Mouse (Mus musculus) spleen, adult 2 months (tissue): ENCODE data around the gene Ireb2.

Experiments used
- CTCF ChIP-seq: fragments of 200-500 bp; IDR thresholded peaks from 2 replicates; pipeline ENCODE4 v1.5.1; 2011; ENCODE audit warnings: mild to moderate bottlenecking, inconsistent platforms; ENCODE audit not compliant: insufficient read depth, insufficient read length, insufficient replicate concordance; ENCODE audit errors: extremely low read depth
- POLR2A ChIP-seq: fragments of 200-500 bp; IDR thresholded peaks from 2 replicates; pipeline ENCODE4 v1.6.1; 2011; ENCODE audit warnings: low read depth, low read length, inconsistent platforms

- TF ChIP-seq POLR2A (no peak), CTCF (no peak)
These were observed 53.6 kb downstream of the Ireb2 start, which contains the start of gene Hykk for GRCm38 (mm10) chr9:54917010-54917677.
